Mouse (Mus musculus): Measurements from ENCODE around the gene Fam227b. TPM values are rescaled to one million over a fixed set of nuclear protein-coding genes. Genes with fewer than 3 reads are reported as not detected.

Gene Fam227b
- total RNA-seq, 2 experiments from 2014 or later: not detected

DNA sequence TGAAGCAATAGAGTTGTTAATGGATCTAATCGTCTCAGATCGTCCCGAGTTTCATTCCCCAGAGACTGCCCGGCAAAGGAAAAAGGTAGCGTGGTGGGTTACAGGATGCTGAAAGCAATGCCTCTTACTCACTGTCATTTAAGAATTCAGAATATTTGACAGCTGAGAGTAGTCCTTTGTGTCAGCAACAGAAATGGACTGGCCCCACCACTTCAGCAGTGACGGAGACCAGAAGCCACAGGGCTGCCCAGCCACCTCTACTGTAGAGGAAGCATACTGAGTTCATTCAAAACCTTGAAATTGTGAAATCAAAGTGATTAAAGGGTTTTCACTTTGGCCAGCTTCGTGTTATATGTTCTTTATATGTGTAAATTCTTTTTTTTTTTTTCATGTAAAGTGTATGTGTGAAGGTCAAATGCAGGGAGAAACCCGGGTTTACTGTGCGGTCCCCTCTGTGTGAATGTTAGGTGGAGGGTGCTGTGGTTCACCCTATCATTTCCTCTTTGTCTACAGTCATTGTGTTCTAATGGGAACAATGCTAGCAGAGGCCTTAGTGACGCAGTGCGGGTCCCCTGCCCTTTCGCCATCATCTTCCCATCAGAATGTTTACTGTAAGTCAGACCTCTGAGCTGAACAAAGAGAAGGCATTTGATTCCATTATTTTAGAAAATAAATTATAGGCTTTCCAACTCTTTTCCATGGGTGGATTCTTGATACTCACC, 136.7 kb downstream of the Fam227b start:
- intact Hi-C loops (cut with DNase I): no loop called here

DNA sequence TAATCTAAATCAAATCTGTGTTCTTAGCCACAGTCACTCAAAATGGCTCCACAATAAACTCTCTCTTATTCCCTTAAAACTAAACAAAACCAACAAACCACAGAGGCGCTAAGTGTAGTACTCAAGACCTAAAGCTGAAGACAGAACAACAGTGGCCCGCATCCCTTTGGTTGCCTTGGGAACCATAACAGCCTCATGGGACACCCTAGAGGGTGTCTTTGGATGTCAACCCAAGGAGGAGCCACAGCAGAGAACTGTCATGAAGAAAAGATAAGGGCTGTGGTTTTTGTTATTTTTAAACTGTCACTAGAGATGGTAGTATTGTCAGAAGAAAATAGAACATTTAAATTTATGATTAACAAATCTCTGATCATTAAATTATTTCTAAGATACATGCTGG, 145.1 kb downstream of the Fam227b start:
- DNase-seq: no peak
- intact Hi-C loops (cut with DNase I): loop anchor here (1.0 to 10.0 kb wide), 4 partner anchors 112 to 508 kb away; no protein-coding TSS in a partner anchor

More for the DNA sequence above, 136.7 kb downstream of the Fam227b start:
- no peak for DNase-seq

DNA sequence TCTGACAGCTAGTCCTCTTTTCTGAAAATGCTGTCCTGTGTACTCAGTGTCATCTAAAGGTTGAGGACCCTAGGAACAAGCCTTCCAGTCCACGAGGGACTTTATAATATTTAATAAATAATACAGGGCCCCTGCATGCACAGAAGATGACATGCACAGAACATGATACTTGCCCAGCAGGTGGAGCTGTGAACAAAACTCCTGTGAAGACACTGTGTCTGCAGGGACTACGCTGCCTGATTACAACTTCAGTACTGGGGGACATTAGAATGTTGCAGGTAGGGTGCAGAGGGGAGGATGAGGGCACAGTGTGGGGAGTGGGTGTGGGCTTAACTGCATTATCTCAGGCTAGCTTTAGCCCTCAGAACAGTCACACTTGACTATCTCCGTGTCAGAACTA, 145.7 kb downstream of the Fam227b start:
- intact Hi-C loops (cut with DNase I): loop anchor here (5.0 to 10.0 kb wide), 3 partner anchors 111 to 509 kb away; no protein-coding TSS in a partner anchor
- peak; percentile 23 to 25 for DNase-seq

DNA sequence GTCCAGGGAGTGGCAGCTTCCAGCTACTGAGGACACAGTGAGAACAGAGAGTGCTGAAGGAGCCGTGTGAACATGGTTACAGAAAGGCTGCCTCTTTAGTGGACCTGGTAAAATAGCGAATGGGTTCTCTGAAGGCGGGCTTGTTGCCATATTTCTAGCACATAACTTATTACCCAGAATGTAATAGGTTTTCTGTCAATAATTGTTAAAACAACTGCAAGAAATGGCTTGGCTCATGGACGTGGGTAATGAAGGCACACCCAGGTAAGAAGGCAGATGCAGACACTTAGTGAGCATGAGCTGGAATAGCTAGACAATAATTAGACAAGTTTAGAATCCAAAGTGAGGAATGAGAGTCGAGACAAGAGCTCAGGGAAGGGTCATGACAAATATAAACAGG, 149.5 kb downstream of the Fam227b start:
- intact Hi-C loops (cut with DNase I): loop anchor here (10.0 kb wide), 2 partner anchors 107 to 513 kb away; no protein-coding TSS in a partner anchor
- no peak for DNase-seq

DNA sequence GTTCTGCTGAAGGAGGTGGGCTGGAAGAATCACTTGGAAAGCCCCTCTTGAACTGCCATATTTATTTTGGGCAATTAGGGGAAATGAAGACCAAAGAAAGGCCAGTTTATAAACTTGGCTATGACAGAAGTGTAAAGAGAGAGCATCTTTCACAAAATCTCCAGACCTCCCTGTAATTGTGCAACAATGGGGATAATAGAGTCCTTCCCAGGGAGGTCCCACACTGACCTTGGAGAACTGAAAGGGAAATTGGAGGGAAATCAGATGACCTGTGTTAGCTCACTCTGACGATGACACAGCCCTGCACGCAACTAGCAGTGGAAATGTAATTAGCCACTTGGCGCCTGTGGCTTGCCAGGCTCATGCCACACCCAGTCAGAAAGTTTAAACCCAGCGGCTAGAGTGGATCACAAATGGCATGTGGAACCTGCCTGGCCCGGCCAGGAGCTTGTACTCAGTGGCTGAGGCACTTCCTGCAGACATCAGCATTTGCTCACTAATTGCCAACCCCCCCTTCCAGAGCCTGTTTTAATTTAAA, 175.9 kb downstream of the Fam227b start:
- intact Hi-C loops (cut with DNase I): no loop called here
- DNase-seq: peak in 1 of 2 experiments; percentile 19

DNA sequence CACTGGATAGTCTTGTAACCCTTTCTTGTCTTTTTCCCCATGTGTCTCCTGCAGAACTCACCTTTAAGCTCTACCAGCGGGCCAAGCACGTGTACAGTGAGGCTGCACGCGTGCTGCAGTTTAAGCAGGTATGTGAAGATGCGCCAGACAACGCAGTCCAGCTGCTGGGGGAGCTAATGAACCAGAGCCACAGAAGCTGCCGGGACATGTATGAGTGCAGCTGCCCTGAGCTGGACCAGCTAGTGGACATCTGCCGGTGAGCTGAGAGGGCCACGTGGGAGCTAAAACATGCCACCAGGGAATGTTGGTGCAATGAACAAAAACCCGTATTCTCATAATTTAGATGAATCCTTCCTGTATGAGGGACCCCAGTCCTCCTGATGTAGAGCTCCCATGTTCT, 176.6 kb downstream of the Fam227b start:
- DNase-seq: no peak
- intact Hi-C loops (cut with DNase I): no loop called here

DNA sequence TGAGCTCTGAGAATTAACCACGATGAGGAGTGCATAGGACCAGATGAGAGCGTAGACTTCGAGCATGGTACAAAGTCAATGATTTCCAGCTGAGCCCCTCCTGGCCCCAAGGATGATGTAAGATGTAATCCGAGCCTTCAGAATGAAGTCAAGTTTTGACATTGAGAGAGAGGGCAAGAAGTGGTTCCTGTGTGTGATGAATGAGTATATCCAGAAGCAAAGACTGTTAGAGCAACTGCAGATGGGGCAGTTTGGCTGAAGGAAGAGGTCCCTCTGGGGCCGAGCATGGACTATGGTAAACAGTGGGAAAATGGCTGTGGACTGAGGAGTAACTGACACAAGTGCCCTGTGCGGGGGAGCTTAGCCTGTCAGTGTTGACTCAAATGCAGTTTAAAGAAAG, 178.6 kb downstream of the Fam227b start:
- no peak for DNase-seq
- intact Hi-C loops (cut with DNase I): no loop called here

DNA sequence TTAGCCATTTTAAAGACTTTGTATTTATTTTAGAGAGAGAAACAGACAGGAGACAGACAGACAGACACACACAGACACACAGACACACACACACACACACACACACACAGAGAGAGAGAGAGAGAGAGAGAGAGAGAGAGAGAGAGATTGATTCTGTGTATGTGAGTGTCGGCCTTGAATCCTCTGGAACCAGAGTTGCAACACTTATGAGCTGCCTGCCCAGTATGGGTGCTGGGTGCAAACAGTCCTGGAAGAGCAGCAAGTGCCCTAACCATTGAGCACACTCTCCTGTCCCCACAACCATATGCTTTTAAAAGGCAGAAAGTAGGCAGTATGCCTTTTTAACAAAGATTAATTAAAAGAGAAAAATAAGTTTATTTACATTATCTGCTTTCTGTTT, 183.0 kb downstream of the Fam227b start:
- no peak for DNase-seq
- intact Hi-C loops (cut with DNase I): no loop called here

DNA sequence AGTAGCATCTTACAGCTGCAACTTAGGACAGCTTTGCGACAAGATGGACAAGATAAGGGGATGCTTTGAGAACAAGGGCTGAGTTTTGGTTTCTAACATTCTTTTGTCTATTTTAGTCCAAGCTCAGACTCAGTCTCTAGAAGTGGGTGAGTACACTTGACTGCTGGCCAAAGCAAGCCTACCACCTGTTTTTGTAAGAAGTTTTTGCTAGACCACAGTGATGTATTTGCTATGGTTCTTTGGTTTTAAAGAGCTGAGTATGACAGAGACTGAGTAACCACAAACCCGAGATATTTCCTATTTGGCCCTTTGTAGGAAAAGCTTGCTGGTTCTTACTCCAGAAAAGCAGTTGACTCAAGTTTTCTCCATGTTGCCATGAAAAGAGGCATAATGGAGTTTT, 203.6 kb downstream of the Fam227b start:
- intact Hi-C loops (cut with DNase I): no loop called here
- no peak for DNase-seq

DNA sequence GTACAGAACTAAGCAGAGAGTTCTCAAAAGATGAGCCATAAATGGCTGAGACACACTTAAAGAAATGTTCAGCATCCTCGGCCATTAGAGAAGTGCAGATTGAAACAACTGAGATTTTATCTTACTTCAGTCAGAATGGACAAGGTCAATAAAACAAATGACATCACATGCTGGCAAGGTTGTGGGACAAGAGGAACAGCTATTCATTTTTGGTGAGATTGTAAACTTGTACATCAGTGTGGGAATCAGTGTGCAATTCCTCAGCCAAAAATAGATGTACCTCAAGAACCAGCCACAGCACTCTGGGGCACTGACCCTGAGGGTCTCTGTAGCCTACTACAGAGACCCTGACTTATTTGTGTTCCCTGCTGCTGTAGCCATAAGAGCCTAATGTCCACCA, 208.5 kb downstream of the Fam227b start:
- DNase-seq: no peak

DNA sequence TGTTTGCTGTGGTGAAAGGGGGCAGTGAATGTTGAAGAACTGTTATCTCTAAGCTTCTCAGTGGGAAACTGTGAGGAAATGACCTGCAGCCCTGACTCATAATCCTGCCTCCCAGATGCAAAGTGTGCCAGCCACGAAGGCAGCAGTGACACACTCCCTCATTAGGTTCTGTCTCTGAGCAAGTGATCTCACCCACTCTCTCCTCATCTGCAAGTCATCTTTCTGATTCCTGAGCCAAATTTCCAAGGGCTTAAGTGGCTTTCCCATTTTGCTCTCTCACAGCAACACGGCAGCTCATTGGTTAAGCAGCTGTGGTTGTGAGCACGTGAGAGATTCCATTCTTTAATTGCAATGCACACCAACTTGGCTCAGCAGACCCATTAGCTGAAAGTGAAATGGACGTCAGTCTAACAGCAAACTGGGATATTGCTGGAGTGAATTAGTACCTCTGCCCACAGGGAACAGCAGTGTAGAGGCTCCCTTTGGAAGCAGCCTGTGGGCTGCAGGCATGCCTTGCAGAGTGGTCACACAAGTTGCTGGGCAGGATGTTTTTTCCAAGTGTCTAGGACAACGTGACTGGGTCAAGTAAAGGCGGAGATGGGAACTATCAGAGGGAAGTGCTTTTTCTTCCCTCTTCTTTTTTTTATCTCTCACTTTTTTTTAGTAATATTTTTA, 210.6 kb downstream of the Fam227b start:
- DNase-seq: no peak
- intact Hi-C loops (cut with DNase I): no loop called here

More for the DNA sequence above, 208.5 kb downstream of the Fam227b start:
- intact Hi-C loops (cut with DNase I): no loop called here

DNA sequence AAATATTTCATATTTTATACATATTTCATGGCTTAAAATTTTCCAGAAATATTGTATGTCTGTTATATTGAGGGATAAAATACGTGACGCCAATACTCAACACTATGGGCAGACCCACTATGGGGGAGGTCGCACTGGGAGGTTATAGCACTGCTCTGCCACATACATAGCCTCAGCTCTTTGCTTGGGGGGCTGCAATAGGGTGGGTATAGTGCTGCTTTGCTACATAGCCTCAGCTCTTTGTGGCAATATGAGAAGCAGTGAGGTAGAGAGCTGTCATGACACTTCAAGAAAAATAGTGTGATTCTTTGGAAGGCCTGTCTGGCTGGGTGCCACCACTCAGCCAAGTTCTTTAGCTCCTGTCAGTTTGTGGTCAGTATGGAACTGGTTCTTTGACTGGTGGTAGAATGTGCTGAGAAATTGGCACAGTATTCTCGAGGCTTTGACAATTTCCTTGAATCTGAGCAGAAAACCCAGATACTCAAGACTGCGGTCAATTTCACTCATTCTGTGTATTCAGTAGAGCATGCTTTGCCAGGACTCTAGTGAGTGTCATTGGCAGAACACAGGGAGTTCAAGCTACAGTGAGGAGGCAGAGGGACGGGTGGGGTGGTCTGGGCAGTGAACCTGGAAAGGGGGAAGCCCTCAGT, 212.7 kb downstream of the Fam227b start:
- DNase-seq: no peak
- intact Hi-C loops (cut with DNase I): no loop called here

DNA sequence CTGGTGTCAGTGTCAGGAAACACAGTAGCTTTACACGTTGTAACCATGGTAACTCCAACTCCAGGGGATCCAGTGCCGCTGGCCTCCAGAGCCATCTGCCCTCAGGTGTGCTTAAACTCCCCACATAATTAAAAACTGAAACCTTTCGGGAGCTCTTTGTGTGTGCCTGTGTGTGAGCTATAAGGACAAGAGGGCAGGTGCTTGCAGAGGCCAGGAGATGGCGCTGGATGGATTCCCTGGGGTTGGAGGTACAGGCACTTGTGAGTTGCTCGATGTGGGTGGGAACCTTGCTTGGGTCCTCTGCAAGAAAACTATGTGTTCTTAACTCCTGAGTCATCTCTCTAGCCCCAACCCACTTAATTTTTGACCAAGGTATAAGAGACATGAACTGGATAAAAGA, 215.4 kb downstream of the Fam227b start:
- intact Hi-C loops (cut with DNase I): no loop called here
- no peak for DNase-seq

DNA sequence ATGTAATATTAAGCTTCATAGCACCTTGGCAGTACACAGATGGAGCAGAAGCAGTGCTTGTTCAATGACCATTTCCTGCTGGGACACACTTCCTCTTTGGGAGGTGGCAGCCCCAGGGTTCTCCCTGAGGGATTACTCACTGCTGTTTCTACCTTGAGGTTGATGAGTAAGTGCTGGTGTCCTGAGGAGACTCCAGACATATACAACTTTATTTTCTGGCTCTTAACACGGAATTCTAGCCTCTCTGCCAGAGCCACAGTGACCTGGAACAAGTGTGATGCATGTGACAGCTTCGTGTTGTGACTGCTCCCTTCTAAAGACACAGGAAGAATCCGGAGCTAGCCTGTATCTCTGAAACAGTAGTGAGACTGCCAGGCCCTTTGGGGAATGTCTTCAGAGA, 217.8 kb downstream of the Fam227b start:
- no peak for DNase-seq
- intact Hi-C loops (cut with DNase I): no loop called here

Other genes starting within 250 kb of the Fam227b start
- 1 to 10 TPM; 2.0 to 3.0 TPM for gene Fgf7, start 117.3 kb downstream of the Fam227b start, total RNA-seq (2021)
- gene Dtwd1, start 137 bp upstream of the Fam227b start, total RNA-seq (2021): 1 to 10 TPM; 4.0 to 4.2 TPM
- not detected for gene Gm17555, start 63.1 kb upstream of the Fam227b start, total RNA-seq (2021)